Mouse (Mus musculus): ENCODE results near the gene Sin3b.
"Not testable (repeated sequence)": the region's sequence is repeated elsewhere in the genome, so short reads cannot be mapped to it uniquely, and the experiment has no call there.

The Sin3b gene

GRCm38 (mm10) chr8:72722769-72723650, at the start of gene Sin3b:
Sin3b (plus strand) TSS chr8:72723285.
- DNase-seq: peak; percentile 97

GRCm38 (mm10) chr8:72674184-72674583, 48.9 kb upstream of the Sin3b start:
- DNase-seq: no peak

- no peak for DNase-seq
Observed at GRCm38 (mm10) chr8:72676436-72676835, 46.6 kb upstream of the Sin3b start.

- DNase-seq: not testable (repeated sequence)
Observed at GRCm38 (mm10) chr8:72676844-72677243, 46.2 kb upstream of the Sin3b start.

DNA sequence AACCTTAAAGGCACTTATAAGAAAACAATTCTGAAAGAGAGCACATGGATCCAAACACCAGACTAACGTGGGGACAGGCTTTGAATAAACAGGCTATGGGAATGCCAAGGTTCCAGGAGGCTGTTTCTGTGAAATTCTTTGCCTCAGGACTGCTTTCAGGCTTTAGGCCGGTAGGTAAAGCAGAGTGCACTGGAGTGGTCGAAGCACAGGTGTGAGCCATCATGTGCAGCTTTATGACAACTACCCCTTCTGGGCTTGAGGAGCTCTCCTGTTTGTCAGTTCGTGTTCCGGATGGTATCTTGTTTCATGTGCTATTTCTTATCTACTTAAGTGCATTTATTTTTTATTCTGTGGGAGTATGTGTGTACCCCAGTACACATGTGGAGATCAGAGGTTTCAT, 45.8 kb upstream of the Sin3b start:
- no peak for DNase-seq

DNA sequence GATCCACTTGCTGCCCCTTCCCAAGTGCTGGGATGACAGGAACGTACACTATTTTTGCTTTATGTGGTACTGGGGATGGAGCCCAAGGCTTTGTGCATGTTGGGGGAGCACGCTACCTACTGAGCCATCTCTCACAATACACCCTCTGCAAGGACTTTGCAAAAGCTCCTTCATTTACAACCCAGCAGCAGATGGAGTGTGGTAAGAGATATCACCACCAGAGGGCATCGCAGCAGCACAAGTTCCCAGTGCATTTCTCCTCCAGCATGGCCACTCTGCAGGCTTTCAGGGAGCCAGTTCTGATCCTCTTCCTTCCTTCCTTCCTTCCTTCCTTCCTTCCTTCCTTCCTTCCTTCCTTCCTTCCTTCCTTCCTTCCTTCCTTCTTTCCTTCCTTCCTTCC, 43.0 kb upstream of the Sin3b start:
- peak; percentile 66 for DNase-seq

GRCm38 (mm10) chr8:72682051-72682687, 40.9 kb upstream of the Sin3b start:
- no peak for DNase-seq

- no peak for DNase-seq
Observed at GRCm38 (mm10) chr8:72683010-72683521, 40.0 kb upstream of the Sin3b start.

DNA sequence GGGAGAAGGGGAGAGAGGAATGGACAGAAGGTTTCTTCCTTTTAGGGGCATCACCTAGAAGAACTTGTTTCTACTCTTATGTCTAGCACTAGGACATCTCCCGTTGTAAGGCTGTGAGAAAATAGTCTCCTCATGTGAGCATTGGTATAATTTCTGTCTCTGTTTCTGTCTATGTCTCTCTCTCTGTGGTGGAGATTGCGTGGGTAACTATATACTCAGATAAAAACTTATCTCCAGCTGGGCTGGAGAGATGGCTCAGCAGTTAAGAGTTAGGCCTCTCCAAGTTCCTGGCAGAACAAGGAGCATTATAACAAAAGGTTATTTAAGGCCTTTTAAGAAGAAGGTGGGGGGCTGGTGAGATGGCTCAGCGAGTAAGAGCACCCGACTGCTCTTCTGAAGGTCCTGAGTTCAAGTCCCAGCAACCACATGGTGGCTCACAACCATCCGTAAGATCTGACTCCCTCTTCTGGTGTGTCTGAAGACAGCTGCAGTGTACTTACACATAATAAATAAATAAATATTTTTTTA, 39.4 kb upstream of the Sin3b start:
- DNase-seq: not testable (repeated sequence)

GRCm38 (mm10) chr8:72698349-72698926, 24.6 kb upstream of the Sin3b start:
- no peak for DNase-seq

DNA sequence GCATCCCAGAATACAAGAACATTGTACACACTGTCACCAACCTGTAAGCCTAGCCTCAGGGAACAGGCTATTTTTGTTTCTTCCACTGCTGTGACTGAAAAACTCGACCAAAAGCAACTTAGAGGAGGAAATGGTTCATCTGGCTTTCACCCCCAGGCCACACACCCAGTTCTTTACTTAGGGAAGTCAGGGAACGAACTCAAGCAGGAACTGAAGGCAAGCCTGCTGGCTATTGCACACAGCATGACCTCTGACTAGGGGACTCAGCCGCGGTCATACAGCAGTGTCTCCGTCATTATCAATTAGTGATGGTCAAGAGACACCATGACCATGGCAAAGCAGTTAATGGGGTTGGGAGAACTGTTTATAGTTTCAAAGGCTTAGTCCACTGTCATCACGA, 10.5 kb upstream of the Sin3b start:
- DNase-seq: no peak

DNA sequence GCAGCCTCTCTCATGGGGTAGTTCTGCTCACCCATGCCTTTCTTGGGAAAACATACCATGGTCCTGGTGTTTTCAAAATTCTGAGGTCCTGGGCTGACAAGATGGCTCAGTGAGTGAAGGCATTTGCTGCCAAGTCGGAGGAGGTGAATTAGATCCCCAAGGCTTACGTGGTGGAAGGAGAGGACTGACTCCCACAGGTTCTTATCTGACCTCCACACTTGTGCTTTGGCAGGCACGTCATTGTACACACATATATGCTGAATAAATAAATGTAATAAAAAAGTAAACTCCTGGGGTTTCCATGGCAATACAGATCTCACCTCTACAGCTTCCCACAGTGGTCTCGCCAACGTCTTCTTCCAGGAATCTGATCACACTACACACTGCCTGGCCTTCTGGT, 6.5 kb upstream of the Sin3b start:
- DNase-seq: no peak

GRCm38 (mm10) chr8:72720541-72720940, 2.5 kb upstream of the Sin3b start:
- no peak for DNase-seq

DNA sequence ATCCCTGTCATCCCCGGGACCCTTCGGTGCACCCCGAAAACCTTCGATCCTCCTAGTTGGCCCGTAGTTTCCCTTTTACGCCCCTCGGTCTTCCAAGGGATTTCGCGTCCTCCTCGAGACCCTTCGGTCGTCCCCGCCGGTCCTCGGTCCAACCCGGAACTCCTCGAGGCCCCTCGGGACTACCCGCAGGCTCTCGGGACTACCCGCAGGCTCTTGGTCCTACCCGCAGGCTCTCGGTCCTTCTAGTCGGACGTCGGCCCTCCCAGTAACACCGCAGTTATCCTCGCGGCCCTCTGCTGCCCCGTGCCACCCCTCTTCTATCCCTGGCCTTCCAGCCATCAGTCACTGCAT, 541 bp downstream of the Sin3b start:
- DNase-seq: peak; percentile 12

DNA sequence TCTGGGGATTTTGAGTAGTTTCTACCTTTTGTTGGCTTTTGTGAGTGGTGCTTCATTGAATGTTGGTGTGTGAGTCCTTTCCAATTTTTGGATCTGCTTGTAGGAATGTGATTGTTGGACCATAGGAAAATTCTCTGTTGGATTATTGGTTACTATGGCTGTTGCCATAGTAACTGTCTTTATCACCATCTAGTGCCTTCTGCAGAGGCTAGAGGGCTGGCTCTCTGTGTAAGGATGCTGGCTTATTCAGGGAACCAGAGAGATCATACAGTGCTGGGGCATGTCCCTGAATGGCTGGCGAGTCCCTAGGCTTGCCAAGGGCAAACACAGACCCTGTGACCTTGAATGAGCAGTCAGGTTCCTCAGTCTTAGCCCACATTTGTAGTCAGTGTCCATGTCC, 5.6 kb downstream of the Sin3b start:
- no peak for DNase-seq

DNA sequence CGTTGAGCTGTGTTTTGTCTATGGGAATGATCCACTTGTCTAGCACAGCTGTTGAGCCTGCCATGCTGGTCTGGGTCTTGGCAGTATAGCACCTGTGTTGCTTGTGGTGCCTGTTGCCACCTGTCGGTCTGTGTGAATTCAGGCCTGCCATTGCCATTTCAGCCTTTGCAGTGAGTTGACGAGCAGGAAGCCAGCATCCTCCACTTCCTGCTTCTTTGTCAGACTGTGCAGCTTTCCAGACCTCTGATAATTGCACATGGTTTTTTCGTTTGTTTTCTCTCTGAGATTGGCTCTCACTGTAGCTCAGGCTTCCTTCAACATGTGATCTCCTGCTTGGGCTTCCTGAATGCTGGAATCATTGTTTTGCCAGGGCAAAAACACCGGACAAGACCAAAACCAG, 11.9 kb downstream of the Sin3b start:
- no peak for DNase-seq

- no peak for DNase-seq
Observed at GRCm38 (mm10) chr8:72736868-72737267, 13.8 kb downstream of the Sin3b start.

DNA sequence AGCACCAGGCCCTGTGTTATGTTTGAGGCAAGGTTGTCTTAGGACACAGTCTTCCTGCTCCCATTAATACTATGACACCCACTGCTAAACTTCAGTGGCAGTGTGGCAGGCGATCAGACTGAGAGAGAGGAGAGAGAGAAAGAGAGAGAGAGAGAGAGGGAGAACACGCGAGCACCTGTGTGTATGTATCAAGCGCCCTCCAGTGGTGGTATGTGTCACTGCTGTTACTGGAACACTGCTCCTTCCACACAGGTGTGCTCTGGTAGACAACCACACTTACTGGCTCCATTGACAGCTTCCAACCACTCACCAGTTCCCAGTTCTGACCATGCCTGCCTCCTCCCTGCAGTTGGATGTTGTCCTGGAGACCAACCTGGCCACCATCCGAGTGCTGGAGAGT, 23.0 kb downstream of the Sin3b start:
- DNase-seq: peak; percentile 50

GRCm38 (mm10) chr8:72749846-72750245, 26.8 kb downstream of the Sin3b start:
- no peak for DNase-seq

DNA sequence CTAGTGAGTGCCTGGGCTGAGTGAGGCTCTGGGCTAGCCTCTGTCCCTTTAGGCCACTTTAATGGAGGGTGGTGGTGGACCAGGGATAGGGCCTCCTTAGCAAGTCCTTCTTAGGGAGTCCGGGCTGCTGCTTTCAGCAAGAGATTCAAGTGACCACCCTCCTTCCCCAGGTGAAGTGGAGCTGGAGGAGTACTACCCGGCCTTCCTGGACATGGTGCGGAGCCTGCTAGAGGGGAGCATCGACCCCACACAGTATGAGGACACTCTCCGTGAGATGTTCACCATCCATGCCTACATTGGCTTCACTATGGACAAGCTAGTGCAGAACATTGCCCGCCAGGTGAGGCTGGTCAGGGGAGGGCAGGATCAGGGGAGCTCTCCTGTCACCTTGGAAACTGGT, 27.2 kb downstream of the Sin3b start:
- DNase-seq: no peak

- no peak for DNase-seq
Observed at GRCm38 (mm10) chr8:72751126-72751525, 28.0 kb downstream of the Sin3b start.

DNA sequence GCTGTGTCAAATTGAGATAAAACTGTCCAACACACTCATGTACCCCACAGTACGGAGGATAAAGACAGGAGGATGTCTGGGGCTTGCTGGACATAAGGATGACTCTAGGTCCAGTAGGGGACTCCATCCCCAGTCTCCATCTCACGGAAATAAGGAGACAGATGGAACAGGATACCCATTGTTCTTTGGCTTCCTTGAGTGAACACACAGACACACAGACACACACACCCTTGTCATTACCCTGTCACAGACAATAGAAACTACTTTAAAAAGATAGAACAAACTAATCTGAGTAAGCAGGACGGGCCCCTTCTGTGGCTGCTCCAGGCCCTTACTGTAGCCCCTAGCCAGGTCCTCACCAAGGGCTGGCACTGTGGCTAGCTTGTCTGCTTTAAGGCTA, 29.2 kb downstream of the Sin3b start:
- no peak for DNase-seq

- no peak for DNase-seq
Observed at GRCm38 (mm10) chr8:72753165-72753564, 30.1 kb downstream of the Sin3b start.

GRCm38 (mm10) chr8:72753781-72754180, 30.7 kb downstream of the Sin3b start:
- DNase-seq: no peak
